Mouse (Mus musculus) ovary, adult 18-20 months (tissue): Measurements from ENCODE around the gene Cdc42bpg.
"Not testable (repeated sequence)": the region's sequence is repeated elsewhere in the genome, so short reads cannot be mapped to it uniquely, and the experiment has no call there.

Source experiments
- DNase-seq: peaks from one replicate; pipeline ENCODE4 v3.0.0; 2022; ENCODE audit warnings: low spot score, mixed read lengths

Gene Cdc42bpg

DNA sequence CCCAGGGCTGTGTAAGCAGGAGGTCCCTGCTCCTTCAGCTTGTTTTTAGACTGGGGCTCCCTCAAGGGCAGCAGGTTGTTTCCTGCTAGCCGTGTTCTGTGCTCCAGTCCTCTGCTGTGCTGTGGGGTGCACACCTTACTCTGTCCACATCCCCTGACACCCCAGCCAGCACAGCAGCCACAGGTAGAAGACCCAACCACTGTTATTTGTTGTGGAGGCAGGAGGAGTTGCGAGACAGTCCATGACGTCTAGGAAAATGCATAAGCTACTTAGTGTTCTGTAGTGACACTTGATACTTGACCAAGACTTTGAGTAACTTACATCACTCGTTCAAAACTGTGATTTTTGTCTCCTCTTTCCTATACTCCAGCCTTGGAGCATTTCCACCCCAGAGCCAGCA is 7.3 kb upstream of the Cdc42bpg start:
- no peak for DNase-seq

DNA sequence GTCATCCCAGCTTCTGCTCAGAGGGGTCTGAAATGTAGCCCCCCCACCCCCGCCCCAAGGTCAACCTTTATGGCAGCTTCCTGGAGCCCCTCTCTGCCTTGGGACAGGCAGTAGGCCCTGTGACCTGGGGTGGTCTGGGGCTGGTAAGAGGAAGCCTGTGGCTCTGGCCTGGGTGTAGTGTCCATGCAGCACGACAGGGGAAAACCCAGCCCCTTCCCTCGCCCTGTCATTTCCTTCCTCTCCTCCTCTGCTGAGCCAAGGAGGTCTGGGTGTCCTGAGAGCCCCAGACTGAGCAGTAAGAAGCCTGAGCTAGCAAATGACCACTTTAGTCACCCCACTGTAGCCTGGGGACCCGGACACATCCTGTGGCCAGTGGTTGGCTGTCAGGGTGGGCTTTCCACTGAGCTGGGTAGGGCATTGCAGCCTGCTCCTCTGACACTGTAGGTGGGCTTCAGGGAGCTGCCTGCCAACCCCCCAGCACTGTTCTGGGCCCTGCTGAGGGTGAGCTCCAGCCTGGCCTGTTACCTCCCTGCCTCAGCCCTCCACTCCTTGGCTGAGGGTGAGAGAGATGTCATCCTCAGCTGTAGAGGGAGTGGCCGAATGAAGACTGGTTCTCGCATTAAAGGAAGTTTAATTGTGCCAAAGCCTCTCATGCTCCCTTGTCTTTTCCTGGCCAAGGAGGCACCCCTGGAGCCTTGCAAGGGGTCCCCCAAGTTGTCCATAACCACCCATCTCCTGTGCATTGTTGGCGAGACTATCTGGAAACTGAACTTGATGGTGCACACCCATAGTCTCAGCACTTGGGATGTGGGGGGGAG is 6.6 kb upstream of the Cdc42bpg start:
- DNase-seq: no peak

DNA sequence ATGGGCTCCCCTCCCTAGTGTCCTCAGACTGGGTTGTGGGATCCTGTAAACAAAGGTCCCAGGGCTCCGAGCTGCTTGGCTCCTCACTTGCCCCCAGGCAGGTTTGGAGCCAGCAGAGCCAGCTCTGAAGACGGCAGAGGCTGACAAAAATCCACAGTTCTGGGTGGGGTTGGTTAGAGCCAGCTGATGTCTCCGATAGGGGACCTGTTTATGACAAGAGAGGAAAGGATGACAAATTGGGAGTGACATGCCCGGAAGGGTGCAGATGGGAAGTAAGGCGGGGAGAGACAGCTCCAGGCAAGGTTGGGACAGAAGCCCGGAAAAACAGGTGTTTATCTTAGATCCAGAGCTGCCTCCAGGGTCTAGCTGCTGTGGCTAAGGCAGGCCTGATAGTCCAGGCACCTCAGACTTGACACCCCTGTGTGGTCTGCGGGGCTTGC is 5.8 kb upstream of the Cdc42bpg start:
- no peak for DNase-seq

DNA sequence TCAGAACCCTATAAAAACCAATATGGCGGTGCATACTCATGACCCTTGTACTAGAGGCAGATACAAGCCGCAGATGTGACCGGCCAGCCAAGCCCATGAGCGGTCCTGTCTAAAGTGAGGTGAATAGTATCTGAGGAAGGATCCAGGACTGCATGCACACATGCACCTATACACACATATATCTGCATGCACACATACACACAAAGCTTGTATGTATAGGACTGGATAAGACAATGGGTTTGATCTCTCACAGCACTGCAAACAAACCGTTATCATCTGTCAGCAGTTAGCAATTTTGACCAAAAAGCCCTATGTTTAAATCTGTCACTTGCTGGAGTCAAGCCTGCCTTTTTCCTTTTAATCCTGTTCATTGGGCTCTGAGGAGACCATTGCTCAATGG is 4.1 kb upstream of the Cdc42bpg start:
- DNase-seq: no peak

DNA sequence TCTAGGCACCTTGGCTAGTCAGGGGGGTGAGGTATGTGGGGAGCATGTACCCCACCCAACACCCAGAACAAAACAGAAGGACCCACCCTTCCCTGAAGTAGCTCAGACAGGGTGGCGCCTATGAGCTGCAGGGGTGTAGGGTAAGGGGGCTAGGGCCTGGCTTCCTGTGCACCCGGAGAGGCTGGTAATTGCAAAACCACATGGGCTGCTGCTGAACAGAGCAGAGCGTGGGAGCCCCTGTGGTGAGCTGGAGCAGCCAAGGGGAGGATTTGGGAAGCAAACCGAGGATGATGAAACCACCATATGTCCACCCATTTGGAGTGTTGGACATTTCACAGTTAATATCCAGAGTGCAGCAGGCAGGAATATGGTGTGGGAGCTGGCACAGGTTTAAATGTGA is 3.7 kb upstream of the Cdc42bpg start:
- DNase-seq: no peak

DNA sequence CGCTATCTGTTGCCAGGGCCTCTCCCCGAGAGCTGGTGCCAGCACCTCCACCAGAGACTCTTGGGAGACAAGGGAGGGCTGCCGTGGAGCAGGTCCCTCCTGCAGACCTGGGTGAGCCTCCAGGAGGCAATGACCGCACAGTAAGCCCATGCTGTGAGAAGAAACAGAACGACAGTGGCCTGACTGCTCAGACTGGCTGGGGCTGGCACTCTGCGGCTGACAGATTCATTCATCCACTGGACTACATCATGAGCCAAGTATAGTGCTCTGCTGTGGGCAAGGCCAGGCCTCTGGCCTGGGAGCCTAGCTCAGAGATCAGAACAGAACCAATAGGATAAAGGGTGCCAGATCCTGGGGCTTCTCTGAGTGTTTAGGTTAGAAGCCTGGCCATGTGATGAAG is 2.4 kb upstream of the Cdc42bpg start:
- DNase-seq: no peak

DNA sequence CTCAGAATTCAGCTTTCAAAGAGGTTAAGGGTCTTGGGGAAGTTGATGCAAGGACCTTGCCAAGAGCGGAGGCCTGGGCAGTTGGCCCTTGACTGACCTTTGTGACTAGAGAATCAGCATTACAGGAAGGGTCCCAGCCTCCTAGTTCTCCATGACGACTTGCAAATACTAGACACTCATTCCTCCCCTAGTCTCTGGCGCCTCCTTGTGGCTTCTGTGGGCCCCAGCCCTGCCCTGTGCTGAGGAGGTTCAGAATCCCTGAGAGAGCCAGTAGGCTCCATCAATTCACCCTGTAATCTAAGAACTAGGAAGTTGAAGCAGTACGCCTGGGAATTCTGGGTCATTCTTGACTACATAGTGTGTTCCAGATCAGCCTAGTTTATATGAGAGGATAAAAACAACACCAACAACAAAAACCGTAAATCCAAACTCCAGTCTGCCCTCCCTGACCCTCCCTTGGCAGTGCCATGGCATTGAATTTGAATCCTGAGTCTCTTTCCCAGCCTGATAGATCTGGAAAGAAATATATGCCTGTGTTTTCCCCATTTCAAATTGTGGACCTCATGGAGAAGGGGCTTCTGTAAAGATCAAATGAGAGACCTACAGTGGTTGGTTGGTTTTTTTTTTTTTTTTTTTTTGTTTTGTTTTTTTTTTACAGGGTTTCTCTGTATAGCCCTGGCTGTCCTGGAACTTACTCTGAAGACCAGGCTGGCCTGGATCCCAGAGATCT is 1.3 kb upstream of the Cdc42bpg start:
- peak; percentile 75 for DNase-seq

DNA sequence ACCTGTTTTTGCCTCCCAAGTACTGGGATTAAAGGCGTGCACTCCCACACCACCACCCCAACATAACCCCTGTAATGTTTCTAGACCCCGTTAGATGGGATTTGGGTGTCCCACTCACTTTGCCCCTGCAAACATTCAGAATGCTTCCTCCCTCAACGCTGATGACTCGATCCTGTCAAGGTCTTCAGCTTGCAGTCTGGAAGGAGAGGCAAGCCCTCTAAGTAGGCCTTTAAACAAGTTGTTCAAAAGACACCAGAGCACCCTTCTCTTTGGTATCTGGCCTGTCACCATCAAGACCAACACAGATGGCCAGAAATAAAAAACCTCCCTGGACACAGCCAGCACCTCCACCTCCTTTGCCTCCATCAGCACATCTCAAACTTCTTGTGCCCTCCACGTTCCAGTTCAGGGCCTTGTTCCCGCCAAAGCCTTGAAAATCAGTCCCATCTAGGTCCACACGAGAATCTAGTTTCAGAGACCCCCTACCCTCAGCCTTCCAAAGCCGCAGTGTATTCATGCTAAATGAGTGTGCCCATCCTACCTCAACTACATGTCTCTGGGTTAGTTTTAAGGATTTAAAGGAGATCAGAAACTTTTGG is 640 bp upstream of the Cdc42bpg start:
- DNase-seq: no peak

DNA sequence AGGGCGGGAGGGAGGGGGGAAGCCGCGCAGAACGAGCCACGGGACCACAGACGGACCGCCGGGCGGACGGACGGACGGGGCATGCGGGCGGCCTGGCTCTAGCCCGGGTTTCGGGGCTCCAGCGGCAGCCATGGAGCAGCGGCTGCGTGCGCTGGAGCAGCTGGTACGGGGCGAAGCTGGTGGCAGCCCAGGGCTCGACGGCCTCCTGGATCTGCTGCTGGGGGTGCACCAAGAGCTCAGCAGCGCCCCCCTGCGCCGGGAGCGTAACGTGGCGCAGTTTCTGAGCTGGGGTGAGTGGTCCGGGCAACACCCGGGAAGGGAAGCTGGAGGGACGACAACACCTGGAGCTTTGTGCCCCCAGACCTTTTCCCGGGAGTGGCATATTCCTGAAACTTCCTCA is 330 bp downstream of the Cdc42bpg start:
- peak; percentile 53 for DNase-seq

DNA sequence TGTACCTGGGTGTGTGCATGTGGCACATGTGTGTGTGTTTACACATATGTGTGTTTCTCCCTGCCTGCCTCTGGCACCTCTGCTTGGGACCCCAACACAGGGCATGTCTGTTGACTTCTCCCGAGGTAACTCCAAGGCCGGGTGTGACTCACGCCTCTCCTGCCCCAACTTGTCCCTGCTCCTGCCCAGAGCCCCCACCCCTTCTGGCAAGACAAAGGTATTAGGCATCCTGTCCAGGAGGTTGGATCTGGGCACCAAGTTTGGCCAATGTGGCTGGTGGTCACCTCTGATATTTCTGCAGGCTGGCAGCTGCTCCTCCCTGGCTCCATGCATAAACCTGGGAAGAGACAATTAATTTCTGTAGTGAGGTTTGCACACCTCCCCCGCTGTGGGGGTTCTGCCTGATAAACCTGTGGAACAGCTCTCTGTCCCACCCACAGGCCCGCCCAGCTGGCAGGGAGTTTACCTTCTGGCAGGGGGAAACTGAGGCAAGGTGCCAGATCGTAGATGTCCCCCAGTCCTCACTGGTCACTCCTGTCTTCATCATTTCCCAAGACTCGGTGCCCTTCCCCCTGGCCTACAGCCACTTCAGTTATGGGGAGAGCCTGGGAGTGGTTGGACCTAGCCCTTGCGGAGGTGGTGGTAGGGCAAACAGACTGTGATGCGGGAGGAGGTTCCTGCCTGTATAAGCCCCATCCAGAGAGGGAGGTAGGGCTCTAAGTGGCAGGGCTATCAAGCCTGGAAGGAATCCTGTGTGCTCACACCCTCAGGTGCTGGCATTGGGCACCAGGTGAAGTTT is 1.7 kb downstream of the Cdc42bpg start:
- no peak for DNase-seq

DNA sequence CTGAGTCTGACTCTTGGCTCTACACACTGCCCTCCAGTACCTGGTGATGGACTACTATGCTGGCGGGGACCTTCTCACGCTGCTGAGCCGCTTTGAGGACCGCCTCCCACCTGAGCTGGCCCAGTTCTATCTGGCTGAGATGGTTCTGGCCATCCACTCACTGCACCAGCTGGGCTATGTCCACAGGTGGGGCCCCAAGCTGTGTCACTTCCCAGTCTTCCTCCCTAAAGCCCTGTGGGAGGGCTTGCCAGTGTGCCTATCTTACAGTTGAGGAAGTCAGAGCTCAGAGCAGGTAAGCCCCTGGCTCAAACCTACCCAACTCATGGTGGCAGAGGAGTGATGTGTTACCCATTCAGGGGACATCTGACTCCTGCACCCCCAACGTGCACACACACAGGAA is 3.9 kb downstream of the Cdc42bpg start:
- DNase-seq: no peak

DNA sequence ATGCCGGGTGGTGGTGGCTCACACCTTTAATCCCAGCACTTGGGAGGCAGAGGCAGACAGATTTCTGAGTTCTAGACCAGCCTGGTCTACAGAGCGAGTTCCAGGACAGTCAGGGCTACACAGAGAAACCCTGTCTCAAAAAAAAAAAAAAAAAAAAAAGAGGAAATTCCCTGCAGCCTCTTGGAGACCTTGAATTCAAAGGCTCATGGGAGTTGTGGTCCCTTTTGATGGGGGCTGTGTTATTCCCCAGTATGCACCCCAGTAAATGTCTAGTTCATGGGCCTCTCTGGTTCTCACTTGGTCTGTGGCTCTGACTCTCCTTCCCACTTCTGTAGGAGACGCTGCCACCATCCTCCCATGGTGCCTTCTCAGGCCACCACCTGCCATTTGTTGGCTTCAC is 5.5 kb downstream of the Cdc42bpg start:
- DNase-seq: not testable (repeated sequence)

DNA sequence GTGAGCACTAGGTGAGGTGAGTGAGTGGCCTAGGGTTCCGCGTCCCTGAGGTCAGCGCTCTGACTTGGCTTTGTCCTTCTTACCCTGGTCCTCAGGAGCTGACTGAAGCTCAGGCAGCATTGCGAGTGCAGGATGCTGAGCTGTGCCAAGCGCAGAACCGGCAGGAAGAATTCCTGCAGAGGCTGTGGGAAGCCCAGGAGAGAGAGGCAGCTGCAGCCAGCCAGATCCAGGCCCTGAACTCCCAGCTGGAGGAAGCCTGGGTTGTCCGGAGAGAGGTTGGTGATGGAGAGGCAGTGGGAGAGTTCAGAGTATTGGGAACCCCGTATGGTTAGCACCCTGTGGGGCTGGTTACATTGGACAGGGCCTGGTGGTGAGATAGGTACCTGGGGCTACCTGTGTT is 7.5 kb downstream of the Cdc42bpg start:
- DNase-seq: no peak

DNA sequence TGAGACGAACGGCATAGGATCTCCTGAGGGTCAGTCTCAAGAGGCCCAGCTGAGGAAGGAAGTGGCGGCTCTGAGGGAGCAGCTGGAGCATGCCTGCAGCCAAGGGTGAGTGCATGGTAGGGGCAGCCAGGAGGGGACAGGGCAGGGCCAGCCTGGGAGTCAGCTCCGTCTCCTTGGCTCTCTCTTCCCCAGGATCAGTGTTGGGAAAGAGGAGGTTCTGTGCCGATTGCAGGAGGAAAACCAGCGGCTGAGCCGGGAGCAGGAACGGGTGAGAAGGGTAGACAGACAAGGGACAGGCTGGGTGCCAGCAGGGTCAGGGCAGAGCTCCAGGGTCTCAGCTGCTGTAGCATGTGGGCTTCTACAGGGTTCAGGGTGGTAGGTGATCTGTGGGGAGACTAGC is 8.3 kb downstream of the Cdc42bpg start:
- no peak for DNase-seq

DNA sequence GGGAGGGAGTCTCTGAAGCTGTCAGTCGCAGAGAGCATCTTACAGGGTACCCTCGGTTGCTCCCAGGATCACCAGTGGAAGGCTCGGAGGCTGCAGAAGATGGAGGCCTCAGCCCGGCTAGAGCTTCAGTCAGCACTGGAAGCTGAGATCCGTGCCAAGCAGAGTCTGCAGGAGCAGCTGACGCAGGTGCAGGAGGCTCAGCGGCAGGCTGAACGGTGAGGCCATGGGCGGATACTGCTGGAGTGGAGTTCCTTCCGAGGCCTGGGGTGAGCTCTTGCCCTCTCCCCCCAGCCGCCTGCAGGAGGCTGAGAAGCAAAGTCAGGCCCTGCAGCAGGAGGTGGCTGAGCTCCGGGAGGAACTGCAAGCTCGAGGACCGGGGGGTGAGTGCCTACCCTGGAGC is 9.3 kb downstream of the Cdc42bpg start:
- no peak for DNase-seq

DNA sequence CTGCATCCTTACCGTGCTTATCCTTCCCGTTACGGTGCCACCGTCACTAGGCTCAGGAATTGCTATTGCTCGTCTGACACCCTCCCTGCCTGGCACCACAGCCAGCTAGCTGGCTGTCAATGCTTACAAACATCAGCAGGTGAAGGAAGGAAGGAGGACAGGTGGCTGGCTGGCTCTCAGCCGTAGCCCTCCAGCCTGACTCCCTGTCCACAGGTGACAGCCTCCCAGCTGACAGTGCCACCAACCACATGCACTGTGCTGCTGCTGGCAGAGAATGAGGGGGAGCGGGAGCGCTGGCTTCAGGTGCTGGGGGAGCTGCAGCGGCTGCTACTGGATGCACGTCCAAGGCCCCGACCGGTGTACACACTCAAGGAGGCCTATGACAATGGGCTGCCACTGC is 11.9 kb downstream of the Cdc42bpg start:
- DNase-seq: no peak

DNA sequence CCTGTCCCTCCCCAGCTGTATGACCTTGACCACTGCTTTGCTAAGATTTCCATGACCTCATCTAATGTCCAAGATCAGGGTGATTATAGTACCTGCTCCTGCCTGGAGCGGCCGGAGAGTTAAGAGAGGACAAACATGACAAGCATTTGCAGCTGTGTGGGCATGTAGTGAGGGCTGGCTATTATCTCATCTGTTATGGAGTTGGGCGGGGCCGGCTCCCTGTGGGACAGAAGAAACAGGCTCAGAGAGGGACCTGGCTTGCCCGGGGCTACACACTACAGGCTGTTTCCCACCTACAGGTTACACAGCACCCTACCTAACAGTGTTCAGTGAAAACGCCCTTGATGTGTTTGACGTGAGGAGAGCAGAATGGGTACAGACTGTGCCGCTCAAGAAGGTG is 15.1 kb downstream of the Cdc42bpg start:
- no peak for DNase-seq

DNA sequence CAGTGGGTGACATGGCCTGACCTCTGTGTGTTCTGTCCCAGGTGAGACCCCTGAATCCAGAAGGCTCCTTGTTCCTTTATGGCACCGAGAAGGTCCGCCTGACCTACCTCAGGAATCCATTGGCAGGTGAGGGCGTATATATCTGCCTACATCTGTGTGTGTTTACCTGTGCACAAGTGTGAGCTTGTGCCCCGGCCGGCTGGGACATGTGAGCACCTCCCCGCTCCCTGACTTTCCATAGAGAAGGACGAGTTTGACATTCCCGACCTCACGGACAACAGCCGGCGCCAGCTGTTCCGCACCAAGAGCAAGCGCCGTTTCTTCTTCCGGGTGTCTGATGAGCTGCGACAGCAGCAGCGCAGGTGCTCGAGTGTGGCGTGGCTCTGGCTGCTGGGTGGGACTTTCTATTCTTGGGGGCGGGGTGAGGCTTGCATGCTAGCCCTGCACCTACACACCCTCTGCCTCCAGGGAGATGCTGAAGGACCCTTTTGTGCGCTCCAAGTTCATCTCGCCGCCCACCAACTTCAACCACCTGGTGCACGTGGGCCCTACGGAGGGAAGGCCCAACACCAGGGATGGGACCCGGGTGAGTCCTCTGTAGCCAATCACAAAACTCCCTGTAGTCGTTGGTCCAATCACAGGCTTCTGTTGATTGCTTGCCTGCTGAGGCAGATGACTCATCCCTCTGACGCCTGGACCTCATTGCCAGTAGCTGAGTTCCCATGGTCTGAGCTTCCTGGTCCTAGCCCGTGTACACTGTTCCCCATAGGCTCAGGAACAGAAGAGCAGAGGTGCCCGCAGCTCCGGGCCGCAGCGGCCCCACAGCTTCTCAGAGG is 15.7 kb downstream of the Cdc42bpg start:
- no peak for DNase-seq

DNA sequence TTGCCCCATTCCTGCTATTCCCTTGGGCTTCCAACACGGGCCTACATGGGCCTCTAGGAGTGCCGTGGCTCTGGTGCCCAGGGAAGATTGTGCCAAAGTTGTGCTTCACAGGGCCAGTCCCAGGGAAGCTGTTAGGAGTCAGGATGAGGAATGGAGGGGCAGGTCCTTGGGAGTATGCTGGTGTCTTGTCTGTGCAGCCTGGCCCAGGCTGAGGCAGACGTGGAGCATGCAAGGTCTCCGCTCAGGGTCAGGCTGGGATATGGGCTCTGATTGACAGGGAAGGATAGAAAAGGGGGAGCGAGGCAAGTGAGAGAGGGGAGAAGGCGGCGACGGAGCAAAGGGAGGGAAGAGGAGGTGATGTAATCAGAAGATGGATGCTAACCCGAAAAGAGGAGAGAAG is 18.5 kb downstream of the Cdc42bpg start:
- DNase-seq: no peak

DNA sequence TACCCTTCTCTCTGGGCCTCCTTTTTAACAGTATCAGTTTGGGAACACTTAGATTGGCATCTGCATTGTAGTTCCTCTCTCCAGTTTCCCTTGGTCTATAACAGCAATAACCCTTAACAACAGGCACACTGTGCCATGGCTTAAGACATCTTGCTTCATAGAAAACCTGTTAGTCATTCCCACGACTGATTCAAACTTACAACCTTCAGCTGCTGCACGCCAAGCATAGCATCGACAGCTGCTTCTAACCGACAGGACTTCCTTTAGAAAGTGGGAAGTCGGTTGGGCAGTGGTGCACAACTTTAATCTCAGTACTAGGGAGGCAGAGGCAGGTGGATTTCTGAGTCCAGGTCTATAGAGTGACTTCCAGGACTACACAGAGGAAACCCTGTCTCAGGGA is 24.9 kb downstream of the Cdc42bpg start:
- DNase-seq: no peak

DNA sequence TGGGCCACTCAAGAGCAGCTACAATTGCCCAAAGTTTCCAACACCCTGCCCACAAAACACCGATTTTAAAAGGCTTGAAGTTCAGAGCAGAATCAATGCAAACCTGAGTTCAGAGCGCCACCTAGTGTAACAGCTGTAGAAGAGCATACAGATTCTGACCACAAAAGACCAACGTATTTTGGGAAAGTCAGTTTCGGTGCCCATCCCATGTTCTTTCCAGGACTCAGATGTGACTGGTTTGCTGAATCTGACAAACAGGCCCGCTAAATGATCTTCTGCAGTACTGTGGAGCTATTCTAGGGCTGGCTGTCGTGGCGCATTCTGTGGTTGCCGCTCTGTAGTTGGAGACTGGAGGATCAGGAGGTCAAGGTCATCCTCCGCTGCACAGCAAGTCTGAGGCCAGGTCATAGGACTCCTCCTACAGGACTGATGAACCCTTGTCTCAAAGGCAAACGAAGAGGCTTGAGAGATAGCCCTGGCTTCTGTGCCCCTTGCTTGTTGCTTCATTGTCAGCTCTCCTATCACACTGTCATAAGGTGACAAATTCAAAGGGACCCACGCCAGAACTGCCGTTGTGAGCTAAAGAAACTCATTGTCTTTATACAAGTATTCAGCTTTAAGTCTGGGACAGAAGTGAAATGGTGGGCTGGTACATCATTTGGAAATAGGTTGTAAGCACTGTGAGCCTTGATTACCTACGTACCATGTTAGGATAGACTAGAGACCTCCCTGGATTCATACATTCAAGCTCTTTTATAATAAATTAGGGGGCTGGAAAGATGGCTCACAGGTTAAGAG is 25.7 kb downstream of the Cdc42bpg start:
- DNase-seq: no peak
